ENCODE assay signal across 16 mouse cellular contexts in the genomic region with DNA sequence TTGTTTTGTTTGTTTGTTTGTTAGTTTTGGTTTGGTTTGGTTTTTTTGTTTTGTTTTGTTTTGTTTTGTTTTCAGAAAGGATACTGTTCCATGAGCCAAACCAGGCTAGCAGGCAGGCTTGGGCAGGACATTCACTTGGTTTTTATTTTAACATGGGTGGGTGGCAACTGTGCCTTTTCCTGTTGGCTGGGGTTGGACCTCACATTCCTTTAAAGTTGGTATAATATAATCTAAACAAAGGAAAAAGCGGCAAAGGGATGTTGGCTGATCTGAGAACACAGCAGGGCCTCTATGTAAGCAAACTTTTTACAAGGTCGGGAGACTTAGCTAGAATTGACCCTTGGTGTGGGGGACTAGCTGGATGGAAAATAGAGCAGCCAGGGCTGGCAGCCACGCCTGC. TPM values are rescaled to one million over a fixed set of nuclear protein-coding genes. Genes with fewer than 3 reads are reported as not detected.
"Had no signal": no experiment of that assay in that cellular context is flagged by ENCODE, and none has a peak within 500 bp of the region (broad histone marks: within the 10 kb centered on the region; RNA-seq: fewer than 3 reads in every experiment).

No protein-coding gene starts in this region.

- H3K4me2 ChIP-seq: liver, embryonic 12.5 days; midbrain, embryonic 11.5 days; midbrain, embryonic 13.5 days; midbrain, embryonic 15.5 days; neural tube, embryonic 12.5 days had no signal

- DNase-seq: retina, postnatal 1 day; right cerebral cortex, adult 18-20 months; right cerebral cortex, postnatal 25 days; right cerebral cortex, postnatal 4 days; spleen, adult 18-20 months; thymus, adult 18-20 months; thymus, postnatal 14 days; thymus, postnatal 36 days had no signal

- H3K27me3 ChIP-seq: liver, embryonic 12.5 days; midbrain, embryonic 13.5 days; midbrain, embryonic 15.5 days; neural tube, embryonic 12.5 days had no signal

- H3K9ac ChIP-seq: liver, embryonic 12.5 days; liver, embryonic 14.5 days; midbrain, embryonic 13.5 days; midbrain, embryonic 15.5 days; neural tube, embryonic 12.5 days had no signal

- H3K27ac ChIP-seq: liver, embryonic 12.5 days; liver, embryonic 14.5 days; macrophage; midbrain, embryonic 13.5 days; midbrain, embryonic 15.5 days; neural tube, embryonic 12.5 days had no signal

- H3K36me3 ChIP-seq: liver, embryonic 12.5 days; midbrain, embryonic 13.5 days; midbrain, embryonic 15.5 days; neural tube, embryonic 12.5 days had no signal

- H3K4me3 ChIP-seq: liver, embryonic 12.5 days; megakaryocyte, embryonic 14.5 days; midbrain, embryonic 13.5 days; midbrain, embryonic 15.5 days; neural tube, embryonic 12.5 days had no signal

- H3K4me1 ChIP-seq: liver, embryonic 12.5 days had no signal

- ATAC-seq: liver, embryonic 12.5 days; midbrain, embryonic 13.5 days; midbrain, embryonic 15.5 days had no signal

- H3K9me3 ChIP-seq: liver, embryonic 12.5 days; midbrain, embryonic 13.5 days; midbrain, embryonic 15.5 days; neural tube, embryonic 12.5 days had no signal

RNA-seq across cellular contexts. Expression of a gene that starts 17.4 kb away (rescaled TPM):
- polyA plus RNA-seq: macrophage had no signal
